13 mouse cellular contexts compared by ENCODE assay signal in genomic region chr10:93122399-93123184, GRCm38 (mm10). TPM values are rescaled to one million over a fixed set of nuclear protein-coding genes. Genes with fewer than 3 reads are reported as not detected.
DNase-seq lines count a peak whose midpoint lies in the region; ATAC-seq lines count a peak whose summit lies in the region.
"Had no signal": no experiment of that assay in that cellular context is flagged by ENCODE, and none has a peak within 500 bp of the region (broad histone marks: within the 10 kb centered on the region; RNA-seq: fewer than 3 reads in every experiment).

No protein-coding gene starts in this region.

- H3K4me2 ChIP-seq in forebrain, embryonic 15.5 days (replicated peaks), result no peak overlapping the region
- H3K4me2 ChIP-seq in kidney, embryonic 16.5 days (replicated peaks; ENCODE audit: low read depth, low read length), result no peak overlapping the region
- H3K4me2 ChIP-seq: embryonic facial prominence, embryonic 15.5 days; hindbrain, embryonic 15.5 days had no signal

- no peak overlapping the region for H3K9ac ChIP-seq in forebrain, embryonic 15.5 days (replicated peaks)
- no peak overlapping the region for H3K9ac ChIP-seq in kidney, embryonic 16.5 days (replicated peaks; ENCODE audit: low read length)
- H3K9ac ChIP-seq: embryonic facial prominence, embryonic 15.5 days; hindbrain, embryonic 15.5 days; liver, embryonic 14.5 days had no signal

- H3K27me3 ChIP-seq in forebrain, embryonic 15.5 days, result no peaks in the 10 kb centered on the region
- no peaks in the 10 kb centered on the region for H3K27me3 ChIP-seq in forebrain, embryonic 10.5 days (ENCODE audit: poor library complexity, severe bottlenecking)
- H3K27me3 ChIP-seq in kidney, embryonic 16.5 days (ENCODE audit: insufficient read depth, low read length), result no peaks in the 10 kb centered on the region
- H3K27me3 ChIP-seq: embryonic facial prominence, embryonic 15.5 days; hindbrain, embryonic 15.5 days had no signal

- H3K27ac ChIP-seq in forebrain, embryonic 15.5 days (replicated peaks), result peak overlapping the region; percentile 7; the same call in 1 of the 2 replicates
- no peak overlapping the region for H3K27ac ChIP-seq in forebrain, embryonic 10.5 days
- peak overlapping the region; percentile 85; the same call in 1 of the 2 replicates for H3K27ac ChIP-seq in kidney, embryonic 16.5 days (ENCODE audit: low read length)
- H3K27ac ChIP-seq: embryonic facial prominence, embryonic 15.5 days; hindbrain, embryonic 15.5 days had no signal

- peak; percentile 75 for ATAC-seq in forebrain, embryonic 15.5 days (replicated peaks)
- no peak for ATAC-seq in kidney, embryonic 16.5 days (ENCODE audit: low FRiP score, low TSS enrichment)
- peak; percentile 32 for ATAC-seq in inflammation-experienced regulatory T-cells, adult 6 months

- WGBS in forebrain, embryonic 15.5 days, result 39% methylated on average over 12 of the region's 12 CpGs
- WGBS in forebrain, embryonic 10.5 days, result 78% methylated on average over 12 of the region's 12 CpGs
- 61% methylated on average over 12 of the region's 12 CpGs for WGBS in kidney, embryonic 16.5 days

- peaks cover 21% of the 10 kb centered on the region for H3K4me1 ChIP-seq in forebrain, embryonic 15.5 days
- H3K4me1 ChIP-seq in forebrain, embryonic 10.5 days, result peaks cover 15% of the 10 kb centered on the region; the same call in 1 of the 2 replicates
- H3K4me1 ChIP-seq in kidney, embryonic 16.5 days (ENCODE audit: insufficient read depth, low read length), result no peaks in the 10 kb centered on the region

- no peak for DNase-seq in forebrain, embryonic 10.5 days (ENCODE audit: extremely low spot score, low spot score)
- no peak for DNase-seq in kidney, adult 9 months
- DNase-seq in CD4-positive, CD25-positive, alpha-beta regulatory T cell, adult 2 months (ENCODE audit: low read depth, low spot score), result peak; percentile 57
- DNase-seq in cerebellum, adult 18-20 months, result no peak
- no peak for DNase-seq in adrenal gland, postnatal 25 days
- DNase-seq: kidney, postnatal 25 days had no signal

- no peak overlapping the region for H3K4me3 ChIP-seq in forebrain, embryonic 15.5 days
- H3K4me3 ChIP-seq in forebrain, embryonic 10.5 days, result no peak overlapping the region
- no peak overlapping the region for H3K4me3 ChIP-seq in kidney, embryonic 16.5 days (ENCODE audit: low read length)
- H3K4me3 ChIP-seq: embryonic facial prominence, embryonic 15.5 days; hindbrain, embryonic 15.5 days; myocyte had no signal

- H3K36me3 ChIP-seq in forebrain, embryonic 15.5 days, result no peaks in the 10 kb centered on the region
- H3K36me3 ChIP-seq in forebrain, embryonic 10.5 days (replicated peaks), result no peaks in the 10 kb centered on the region
- H3K36me3 ChIP-seq in kidney, embryonic 16.5 days (ENCODE audit: insufficient read depth, low read length), result no peaks in the 10 kb centered on the region
- H3K36me3 ChIP-seq: embryonic facial prominence, embryonic 15.5 days; hindbrain, embryonic 15.5 days had no signal

- H3K9me3 ChIP-seq in forebrain, embryonic 15.5 days, result no peaks in the 10 kb centered on the region
- no peaks in the 10 kb centered on the region for H3K9me3 ChIP-seq in forebrain, embryonic 10.5 days
- 0 out of 2 replicates have a peak, but pooled peaks cover 2% of the 10 kb centered on the region for H3K9me3 ChIP-seq in kidney, embryonic 16.5 days (ENCODE audit: low read length)
- H3K9me3 ChIP-seq: embryonic facial prominence, embryonic 15.5 days; hindbrain, embryonic 15.5 days had no signal

RNA-seq across cellular contexts. Expression of gene Cdk17, which starts 38.1 kb away (rescaled TPM):
- 50.2 and 57.3 TPM in 2 replicates for polyA plus RNA-seq in forebrain, embryonic 15.5 days (2015; fragmentation: Nextera tagmentation; extraction: Ambion mirVana)
- polyA plus RNA-seq in forebrain, embryonic 10.5 days (2016; fragmentation: Nextera tagmentation; extraction: Ambion mirVana), result 17.6 and 18.2 TPM in 2 replicates
- 12.8 and 14.6 TPM in 2 replicates for polyA plus RNA-seq in kidney, embryonic 16.5 days (2015; fragmentation: Nextera tagmentation; extraction: Ambion mirVana)
- 10 to 100 TPM; 40.0 to 51.5 (median 43.0) TPM for polyA plus RNA-seq in inflammation-experienced regulatory T-cells, adult 6 months (2017; shearing (Covaris generic))
- 21.7 and 27.6 TPM in 2 replicates for total RNA-seq in adrenal gland, postnatal 25 days (2021)

RNA-seq across cellular contexts. Expression of gene Cfap54, which starts 41.2 kb away (rescaled TPM):
- 2.2 and 2.3 TPM in 2 replicates for polyA plus RNA-seq in forebrain, embryonic 15.5 days (2015; fragmentation: Nextera tagmentation; extraction: Ambion mirVana)
- polyA plus RNA-seq in forebrain, embryonic 10.5 days (2016; fragmentation: Nextera tagmentation; extraction: Ambion mirVana), result 1.1 and 1.3 TPM in 2 replicates
- polyA plus RNA-seq in kidney, embryonic 16.5 days (2015; fragmentation: Nextera tagmentation; extraction: Ambion mirVana), result 0.40 and 0.78 TPM in 2 replicates
- 1 to 10 TPM in 1 of 3 experiments, under 1 TPM in 2; 0.70 to 2.5 (median 0.93) TPM for polyA plus RNA-seq in inflammation-experienced regulatory T-cells, adult 6 months (2017; shearing (Covaris generic))
- total RNA-seq in adrenal gland, postnatal 25 days (2021), result 4.8 and 6.5 TPM in 2 replicates
